Mouse (Mus musculus) ES-E14 (cell line): ENCODE measurements around the gene Clca3a2.

Source experiments
- HCFC1 ChIP-seq: IDR thresholded peaks from 2 replicates; pipeline ENCODE4 v1.6.1; 2012; ENCODE audit warnings: low read length, inconsistent platforms, borderline replicate concordance; ENCODE audit not compliant: insufficient read depth
- MAFK ChIP-seq: IDR thresholded peaks from 2 replicates; pipeline ENCODE4 v1.6.1; 2014; ENCODE audit warnings: mild to moderate bottlenecking, low read depth, low read length, inconsistent platforms; ENCODE audit not compliant: insufficient read depth
- ZNF384 ChIP-seq: IDR thresholded peaks from 2 replicates; pipeline ENCODE4 v1.6.1; 2012; ENCODE audit warnings: low read depth, low read length, inconsistent platforms

DNA sequence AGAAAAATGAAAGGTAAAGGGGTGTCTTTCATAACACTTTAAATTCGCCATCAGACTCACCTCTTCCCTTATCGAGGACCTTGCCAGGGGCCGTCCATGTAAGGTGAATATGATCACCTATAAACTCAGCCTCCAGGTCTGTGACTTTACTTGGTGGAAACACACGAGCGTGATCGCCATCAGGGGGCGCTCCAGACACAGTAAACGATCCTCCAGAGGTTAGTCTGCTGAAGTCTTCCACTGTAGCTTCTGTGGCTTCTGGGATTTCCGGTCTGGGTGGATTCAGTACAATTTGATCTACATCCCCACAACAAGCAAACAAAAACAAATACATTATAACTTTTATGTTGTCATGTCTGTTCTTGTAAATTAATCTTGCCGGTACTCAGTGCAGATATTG is 5.9 kb upstream of the Clca3a2 start:
- TF ChIP-seq MAFK (no peak), ZNF384 (no peak), HCFC1 (no peak)
